Mouse (Mus musculus) olfactory bulb, adult 2 months (tissue): ENCODE data around the gene Tmed1.

Experiments
- CTCF ChIP-seq: fragments of 200-500 bp; IDR thresholded peaks from 2 replicates; pipeline ENCODE4 v1.5.1; 2012; ENCODE audit warnings: low read depth, mild to moderate bottlenecking, low read length, moderate library complexity; ENCODE audit not compliant: insufficient read depth
- POLR2A ChIP-seq: fragments of 200-500 bp; IDR thresholded peaks from 2 replicates; pipeline ENCODE4 v1.6.1; 2012; ENCODE audit warnings: mild to moderate bottlenecking, low read depth, low read length, moderate library complexity; ENCODE audit not compliant: insufficient read depth

DNA sequence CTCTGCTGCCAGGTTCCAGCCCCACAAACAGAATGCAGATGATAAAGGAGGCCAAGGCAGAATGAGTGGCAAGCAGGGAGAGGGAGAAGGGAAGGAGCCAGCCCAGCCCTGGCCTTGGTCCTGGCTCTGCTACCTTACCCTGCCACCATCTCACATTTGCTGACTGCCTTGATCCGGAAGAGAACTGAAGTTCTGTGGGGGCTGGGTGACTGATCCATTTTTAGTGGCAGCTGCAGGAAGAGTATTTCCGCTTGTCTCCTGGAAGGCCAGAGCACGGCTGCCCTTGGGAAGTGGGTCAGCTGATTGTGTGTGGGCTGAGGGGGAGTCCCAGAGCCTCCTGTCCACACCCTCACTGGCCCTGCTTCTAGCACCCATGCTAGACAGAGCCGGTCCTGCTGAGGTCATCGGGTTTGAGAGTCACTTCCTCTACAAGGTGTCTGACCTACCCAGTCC is 46.9 kb downstream of the Tmed1 start:
- TF ChIP-seq POLR2A (no peak), CTCF (no peak)
